Mouse (Mus musculus): ENCODE results near the gene Sirt2.

Sirt2 gene

GRCm38 (mm10) chr7:28766173-28766879 is at the start of gene Sirt2:
Gene Sirt2 (plus strand): TSS chr7:28766735.
- peak; percentile 94 for DNase-seq (ENCODE audit: low read depth, low spot score)

- DNase-seq (ENCODE audit: low read depth, low spot score): no peak
Measured at GRCm38 (mm10) chr7:28717726-28718125, 48.8 kb upstream of the Sirt2 start.

GRCm38 (mm10) chr7:28719159-28719558 is 47.4 kb upstream of the Sirt2 start:
- no peak for DNase-seq (ENCODE audit: low read depth, low spot score)

- DNase-seq (ENCODE audit: low read depth, low spot score): no peak
Measured at GRCm38 (mm10) chr7:28719650-28720049, 46.9 kb upstream of the Sirt2 start.

- no peak for DNase-seq (ENCODE audit: low read depth, low spot score)
Measured at GRCm38 (mm10) chr7:28720753-28721537, 45.6 kb upstream of the Sirt2 start.

GRCm38 (mm10) chr7:28722079-28722478 is 44.5 kb upstream of the Sirt2 start:
- no peak for DNase-seq (ENCODE audit: low read depth, low spot score)

- no peak for DNase-seq (ENCODE audit: low read depth, low spot score)
Measured at GRCm38 (mm10) chr7:28724613-28725012, 41.9 kb upstream of the Sirt2 start.

GRCm38 (mm10) chr7:28726600-28726999 is 39.9 kb upstream of the Sirt2 start:
- peak; percentile 63 for DNase-seq (ENCODE audit: low read depth, low spot score)

GRCm38 (mm10) chr7:28727649-28728340 is 38.7 kb upstream of the Sirt2 start:
- DNase-seq (ENCODE audit: low read depth, low spot score): no peak

- DNase-seq (ENCODE audit: low read depth, low spot score): peak; percentile 74
Measured at GRCm38 (mm10) chr7:28732341-28733142, 34.0 kb upstream of the Sirt2 start.

GRCm38 (mm10) chr7:28733211-28733610 is 33.3 kb upstream of the Sirt2 start:
- no peak for DNase-seq (ENCODE audit: low read depth, low spot score)

GRCm38 (mm10) chr7:28735701-28736100 is 30.8 kb upstream of the Sirt2 start:
- DNase-seq (ENCODE audit: low read depth, low spot score): no peak

- no peak for DNase-seq (ENCODE audit: low read depth, low spot score)
Measured at GRCm38 (mm10) chr7:28739829-28740228, 26.7 kb upstream of the Sirt2 start.

GRCm38 (mm10) chr7:28740949-28741348 is 25.6 kb upstream of the Sirt2 start:
- DNase-seq (ENCODE audit: low read depth, low spot score): no peak

GRCm38 (mm10) chr7:28741368-28741708 is 25.2 kb upstream of the Sirt2 start:
- no peak for DNase-seq (ENCODE audit: low read depth, low spot score)

- peak; percentile 94 for DNase-seq (ENCODE audit: low read depth, low spot score)
Measured at GRCm38 (mm10) chr7:28741709-28742438, 24.7 kb upstream of the Sirt2 start, which contains the start of the genes Mrps12 and Sars2. Gene Mrps12 (minus strand): TSS chr7:28741820. Gene Sars2 (plus strand): TSS chr7:28741992.

GRCm38 (mm10) chr7:28749935-28750334 is 16.6 kb upstream of the Sirt2 start:
- DNase-seq (ENCODE audit: low read depth, low spot score): no peak

- DNase-seq (ENCODE audit: low read depth, low spot score): no peak
Measured at GRCm38 (mm10) chr7:28756079-28756478, 10.5 kb upstream of the Sirt2 start, which contains the start of gene Ccer2. Gene Ccer2 (plus strand): TSS chr7:28756174.

- DNase-seq (ENCODE audit: low read depth, low spot score): no peak
Measured at GRCm38 (mm10) chr7:28758623-28759022, 7.9 kb upstream of the Sirt2 start.

GRCm38 (mm10) chr7:28761907-28762306 is 4.6 kb upstream of the Sirt2 start:
- no peak for DNase-seq (ENCODE audit: low read depth, low spot score)

GRCm38 (mm10) chr7:28765211-28765610 is 1.3 kb upstream of the Sirt2 start:
- DNase-seq (ENCODE audit: low read depth, low spot score): no peak
